Mouse (Mus musculus) heart, postnatal 25 days (tissue): ENCODE data around the gene Fgf15. TPM values are rescaled to one million over a fixed set of nuclear protein-coding genes. Genes with fewer than 3 reads are reported as not detected.

Source experiments
- DNase-seq: peaks from one replicate; pipeline ENCODE4 v3.0.0; 2022; ENCODE audit warnings: low spot score
- intact Hi-C: fragments of 180-260 bp; cut with DNase I; formaldehyde crosslinking; loops from one replicate; pipeline ENCODE4 v1.15.1; 2025
- total RNA-seq, 2 experiments: library from RNA; stranded (reverse); gene quantifications; 2 replicates each; pipeline ENCODE4 v1.2.3; 2021

Fgf15 gene
- not detected for total RNA-seq

GRCm38 (mm10) chr7:144896294-144897218 lies at the start of gene Fgf15:
Gene Fgf15 (plus strand): TSS chr7:144896531.
- intact Hi-C loops: no loop called here
- DNase-seq: no peak

DNA sequence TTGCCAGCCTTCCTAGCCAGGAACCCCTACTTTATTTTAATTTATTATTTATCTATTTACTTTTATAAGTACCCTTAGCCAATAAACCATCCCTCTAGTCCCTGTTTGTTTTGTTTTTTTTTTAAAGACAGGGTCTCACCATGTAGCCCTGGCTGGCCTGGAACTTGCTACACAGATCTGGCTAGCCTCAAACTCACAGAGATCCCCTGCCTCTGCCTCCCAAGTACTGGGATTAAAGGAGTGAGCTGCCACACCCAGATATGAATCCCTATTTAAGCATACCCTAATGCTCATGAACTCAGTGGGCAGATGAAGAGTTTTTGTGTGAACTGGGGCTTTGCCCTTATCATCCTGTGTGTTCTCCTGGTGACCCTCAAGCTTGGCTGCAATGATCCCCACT lies 49.3 kb upstream of the Fgf15 start, which contains the start of gene Fgf4:
Gene Fgf4, plus strand, starts transcription at position 301 of the 400 bp plus-strand sequence.
- no peak for DNase-seq
- intact Hi-C loops: no loop called here

GRCm38 (mm10) chr7:144851321-144851720 lies 45.0 kb upstream of the Fgf15 start:
- no peak for DNase-seq
- intact Hi-C loops: no loop called here

- DNase-seq: no peak
Measured at GRCm38 (mm10) chr7:144854966-144855365, 41.4 kb upstream of the Fgf15 start.

DNA sequence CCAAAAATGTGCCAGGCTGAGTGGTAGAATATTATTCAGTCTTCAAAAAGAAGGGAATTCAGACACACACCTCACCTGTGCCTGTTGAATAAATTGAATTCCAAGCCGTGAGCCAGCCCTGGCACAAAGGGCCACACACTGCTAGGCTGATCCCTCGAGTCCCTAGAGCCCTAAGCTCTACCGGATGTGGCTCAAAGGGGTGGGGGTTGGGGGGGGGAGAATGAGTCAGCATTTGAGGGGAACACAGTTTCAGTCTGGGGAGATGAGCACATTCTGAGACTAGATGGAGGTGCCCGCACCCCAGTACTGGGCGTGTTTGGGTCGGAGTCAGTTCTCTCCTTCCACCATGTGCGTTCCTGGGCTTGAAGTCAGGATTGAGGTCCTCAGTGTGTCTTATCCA lies 39.2 kb upstream of the Fgf15 start:
- intact Hi-C loops: no loop called here
- DNase-seq: no peak

More at GRCm38 (mm10) chr7:144854966-144855365, 41.4 kb upstream of the Fgf15 start:
- intact Hi-C loops: no loop called here

- intact Hi-C loops: no loop called here
- DNase-seq: no peak
Measured at GRCm38 (mm10) chr7:144857826-144858342, 38.4 kb upstream of the Fgf15 start.

- intact Hi-C loops: no loop called here
- no peak for DNase-seq
Measured at GRCm38 (mm10) chr7:144858702-144859101, 37.6 kb upstream of the Fgf15 start.

DNA sequence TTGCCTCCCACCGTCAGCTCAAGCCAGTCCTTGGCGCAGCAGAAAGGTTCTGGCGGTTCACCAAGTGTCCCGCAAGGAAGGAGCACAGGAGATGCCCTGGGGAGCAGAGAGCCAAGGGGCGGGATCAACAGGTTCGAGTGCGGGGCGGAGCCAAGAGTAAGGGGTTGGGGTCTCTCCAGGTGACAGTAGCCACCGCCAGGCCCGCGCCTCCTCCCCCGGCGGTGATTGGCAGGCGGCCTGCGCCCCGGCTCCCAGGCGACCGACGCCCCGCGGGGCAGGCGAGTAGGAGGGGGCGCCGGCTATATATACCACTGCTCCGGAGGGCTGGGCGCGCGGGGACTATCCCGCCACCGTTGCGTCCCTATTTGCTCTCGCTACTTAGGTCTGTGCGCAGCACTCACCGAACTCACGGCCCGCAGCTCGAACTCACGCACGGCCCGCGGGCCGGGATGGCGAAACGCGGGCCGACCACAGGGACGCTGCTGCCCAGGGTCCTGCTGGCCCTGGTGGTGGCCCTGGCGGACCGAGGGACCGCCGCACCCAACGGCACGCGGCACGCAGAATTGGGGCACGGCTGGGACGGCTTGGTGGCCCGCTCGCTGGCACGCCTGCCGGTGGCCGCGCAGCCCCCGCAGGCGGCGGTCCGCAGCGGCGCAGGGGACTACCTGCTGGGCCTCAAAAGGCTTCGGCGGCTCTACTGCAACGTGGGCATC lies 35.1 kb upstream of the Fgf15 start:
- intact Hi-C loops: no loop called here
- no peak for DNase-seq

- DNase-seq: no peak
- intact Hi-C loops: no loop called here
Measured at GRCm38 (mm10) chr7:144861769-144862070, 34.6 kb upstream of the Fgf15 start.

DNA sequence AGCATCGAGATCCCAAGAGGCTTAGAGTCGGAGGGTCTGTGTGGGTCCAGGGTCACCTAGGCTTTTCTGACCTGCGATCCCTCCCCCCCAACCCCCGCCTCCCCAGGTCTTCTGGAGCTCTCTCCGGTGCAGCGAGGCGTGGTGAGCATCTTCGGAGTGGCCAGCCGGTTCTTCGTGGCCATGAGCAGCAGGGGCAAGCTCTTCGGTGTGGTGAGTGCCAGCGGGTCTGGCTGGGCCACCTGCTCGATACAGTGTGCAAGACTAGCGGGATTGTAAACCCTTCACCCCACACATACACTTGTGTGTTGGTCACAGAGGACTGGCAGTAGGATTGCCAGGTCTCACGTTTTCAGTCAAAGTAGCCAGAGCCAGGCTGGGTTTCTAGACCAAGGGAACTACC lies 34.2 kb upstream of the Fgf15 start:
- intact Hi-C loops: no loop called here
- no peak for DNase-seq

DNA sequence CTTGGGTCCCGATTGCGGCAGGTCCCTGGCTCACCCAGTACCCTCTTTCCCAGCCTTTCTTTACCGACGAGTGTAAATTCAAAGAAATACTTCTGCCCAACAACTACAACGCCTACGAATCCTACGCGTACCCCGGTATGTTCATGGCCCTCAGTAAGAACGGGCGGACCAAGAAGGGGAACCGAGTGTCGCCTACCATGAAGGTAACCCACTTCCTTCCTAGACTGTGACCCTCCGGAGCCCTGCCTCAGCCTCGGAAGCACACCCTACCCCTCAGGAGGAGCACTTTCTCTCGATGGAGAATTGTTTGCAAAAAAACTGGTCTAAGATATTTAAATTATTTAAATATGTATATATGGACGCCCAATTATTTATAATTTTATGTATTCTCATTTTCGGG lies 33.6 kb upstream of the Fgf15 start:
- DNase-seq: no peak
- intact Hi-C loops: no loop called here

DNA sequence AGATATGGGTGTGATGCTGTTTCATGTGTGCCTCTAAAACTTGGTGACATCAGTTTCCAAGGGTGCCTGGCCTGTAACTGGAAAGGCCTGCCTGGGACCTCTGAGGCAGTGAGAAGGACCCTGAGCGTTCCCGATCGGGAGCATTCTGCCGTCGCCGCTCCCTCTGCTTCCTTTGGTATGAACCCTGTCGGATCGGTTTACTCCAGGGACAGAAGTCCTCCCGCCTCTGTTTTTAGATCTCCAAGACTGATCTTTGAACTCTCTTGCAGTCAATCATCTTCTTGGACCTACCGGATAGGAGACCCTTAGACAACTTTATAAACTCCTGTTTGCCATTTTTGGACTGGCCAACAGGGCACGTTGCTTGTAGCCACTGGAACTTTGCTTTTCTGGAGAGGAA lies 33.1 kb upstream of the Fgf15 start:
- intact Hi-C loops: no loop called here
- DNase-seq: no peak

DNA sequence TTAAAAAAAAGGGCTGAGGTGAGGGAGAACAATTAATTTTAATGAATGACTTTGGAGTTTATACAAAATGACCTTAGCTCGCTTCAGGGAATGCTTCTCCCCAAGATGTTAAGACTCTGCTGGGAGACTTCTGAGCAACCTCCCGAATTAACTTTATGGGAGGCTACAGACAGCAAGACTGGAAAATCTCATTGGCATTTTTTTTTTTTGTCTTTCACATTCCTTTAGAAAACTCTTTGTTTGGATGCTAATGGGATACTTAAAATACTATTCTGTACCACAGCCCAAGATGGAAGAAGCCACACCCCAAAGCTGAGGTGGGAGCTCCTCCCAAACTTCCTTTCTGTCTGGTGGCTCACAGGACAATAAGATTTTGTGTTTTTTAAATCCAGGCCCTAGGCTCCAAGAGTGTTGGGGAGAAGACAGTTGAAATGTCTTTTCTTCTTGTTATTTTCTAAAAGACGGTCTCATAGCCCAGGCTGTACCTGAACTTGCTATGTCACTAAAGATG lies 32.1 kb upstream of the Fgf15 start:
- no peak for DNase-seq
- intact Hi-C loops: no loop called here

- no peak for DNase-seq
- intact Hi-C loops: no loop called here
Measured at GRCm38 (mm10) chr7:144867161-144867560, 29.2 kb upstream of the Fgf15 start.

GRCm38 (mm10) chr7:144867602-144868001 lies 28.7 kb upstream of the Fgf15 start:
- no peak for DNase-seq

GRCm38 (mm10) chr7:144872420-144872819 lies 23.9 kb upstream of the Fgf15 start:
- DNase-seq: no peak
- intact Hi-C loops: no loop called here

More at GRCm38 (mm10) chr7:144867602-144868001, 28.7 kb upstream of the Fgf15 start:
- intact Hi-C loops: no loop called here

- intact Hi-C loops: no loop called here
- no peak for DNase-seq
Measured at GRCm38 (mm10) chr7:144873160-144873559, 23.2 kb upstream of the Fgf15 start.

DNA sequence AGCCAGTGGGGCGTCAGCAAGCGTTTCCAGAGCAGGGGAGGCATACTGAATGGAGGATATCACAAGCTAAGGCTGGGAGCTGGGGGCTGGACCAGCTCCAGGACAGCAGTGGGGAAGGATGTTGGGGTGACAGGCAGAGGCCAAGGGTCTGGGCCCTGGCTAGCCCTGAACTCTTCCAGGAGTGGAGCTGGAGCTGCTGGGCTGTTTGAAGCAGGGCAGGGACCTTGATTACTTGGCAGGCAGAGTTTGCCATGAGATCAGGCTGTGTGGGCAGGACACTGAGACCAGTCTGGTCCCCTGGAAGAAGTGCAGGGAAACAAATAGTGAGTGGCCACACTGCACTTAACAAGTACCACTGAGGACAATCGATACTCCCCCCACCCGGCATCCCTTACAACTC lies 22.1 kb upstream of the Fgf15 start:
- DNase-seq: no peak
- intact Hi-C loops: no loop called here

DNA sequence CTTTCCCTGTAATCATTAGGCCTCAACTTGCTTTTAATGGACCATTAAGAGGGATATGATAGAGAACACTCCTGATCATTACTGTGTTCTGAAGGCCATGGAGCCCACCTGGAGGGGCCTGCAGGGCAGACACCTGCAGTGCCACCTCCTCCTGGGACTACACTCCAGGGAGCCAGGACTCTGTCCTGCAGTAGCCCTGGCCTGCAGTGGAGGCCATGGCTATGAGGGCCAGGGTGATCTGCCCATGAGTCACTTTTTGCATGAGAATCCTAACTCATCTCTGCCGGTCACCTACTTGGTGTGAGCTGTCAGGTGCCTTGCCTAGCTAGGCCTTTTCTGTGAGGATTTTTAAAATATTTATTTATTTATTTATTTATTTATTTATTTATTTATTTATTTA lies 17.9 kb upstream of the Fgf15 start:
- intact Hi-C loops: no loop called here

GRCm38 (mm10) chr7:144883106-144883505 lies 13.2 kb upstream of the Fgf15 start:
- intact Hi-C loops: no loop called here
- DNase-seq: no peak

More for the DNA sequence above, 17.9 kb upstream of the Fgf15 start:
- DNase-seq: no peak

DNA sequence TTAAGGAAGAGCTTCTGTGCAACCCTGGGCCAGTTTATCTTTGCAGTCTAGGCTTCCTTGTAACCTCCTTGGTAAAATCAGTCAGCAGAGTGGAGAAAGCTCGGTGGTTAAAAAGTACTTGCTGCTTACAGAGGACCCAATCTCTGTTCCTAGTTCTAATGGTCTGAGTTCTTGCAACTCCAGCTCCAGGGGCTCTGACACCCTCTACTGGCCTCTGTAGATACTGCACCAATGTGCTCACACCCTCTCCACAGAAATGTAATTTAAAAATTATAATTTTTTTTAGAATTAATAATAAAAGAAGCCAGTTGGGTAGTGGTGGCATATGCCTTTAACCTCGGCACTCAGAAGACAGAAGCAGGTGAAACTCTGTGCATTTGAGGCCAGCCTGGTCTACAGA lies 8.7 kb upstream of the Fgf15 start:
- intact Hi-C loops: no loop called here
- no peak for DNase-seq
